Mouse (Mus musculus) bone marrow macrophage, adult 2 months (primary cell): ENCODE measurements around the gene Mus81. TPM values are rescaled to one million over a fixed set of nuclear protein-coding genes. Genes with fewer than 3 reads are reported as not detected.
A peak's percentile ranks its signal among the peaks of the same experiment; 100 is the strongest.

ENCODE experiments used
- H3K27ac ChIP-seq: 2 replicates; pipeline ENCODE4 v1.5.1; 2012; ENCODE audit warnings: low read depth, low read length; ENCODE audit not compliant: insufficient read depth
- H3K4me1 ChIP-seq: 2 replicates; pipeline ENCODE4 v1.6.1; 2012; ENCODE audit warnings: low read length; ENCODE audit not compliant: control insufficient read depth, insufficient read depth
- H3K4me3 ChIP-seq: 2 replicates; pipeline ENCODE4 v1.5.1; 2012; ENCODE audit warnings: mild to moderate bottlenecking, low read length, moderate library complexity; ENCODE audit not compliant: insufficient read depth
- CTCF ChIP-seq: IDR thresholded peaks from 2 replicates; pipeline ENCODE4 v1.5.1; 2012; ENCODE audit warnings: low read depth, mild to moderate bottlenecking, low read length, moderate library complexity
- POLR2A ChIP-seq: IDR thresholded peaks from 2 replicates; pipeline ENCODE4 v1.6.1; 2012; ENCODE audit warnings: mild to moderate bottlenecking, low read depth, low read length, borderline replicate concordance
- polyA plus RNA-seq: library from polyadenylated mRNA; stranded (reverse); fragments of >200 nt; gene quantifications from 2 replicates; pipeline ENCODE4 v1.2.4, GENCODE M21; 2012; ENCODE audit not compliant: missing spikeins, insufficient read depth, insufficient read length

The Mus81 gene
- polyA plus RNA-seq, 1 experiment = 16.7 TPM

DNA sequence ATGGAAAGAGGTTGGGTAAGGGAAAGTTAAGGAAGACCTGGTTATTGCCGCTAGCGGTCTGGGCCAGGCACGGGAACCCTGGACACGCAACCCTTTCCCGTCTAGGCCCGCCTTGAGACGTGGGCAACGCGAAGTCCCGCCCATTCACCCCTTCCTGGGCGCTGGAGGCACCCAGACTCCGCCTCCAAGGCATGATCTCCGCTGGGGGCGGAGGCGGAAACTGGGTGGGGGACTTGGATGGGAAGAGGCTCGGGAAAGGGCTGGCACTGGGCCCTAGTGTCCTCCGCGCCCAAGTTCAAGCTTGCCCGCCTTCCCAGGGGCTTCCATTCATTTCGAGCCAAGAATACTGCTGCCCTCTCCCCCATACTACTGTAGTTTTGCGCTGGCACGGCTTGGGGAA lies 14.5 kb downstream of the Mus81 start, which contains the start of gene Efemp2:
Efemp2 (plus strand) TSS at position 235 of the 400 bp plus-strand sequence.
- Histone ChIP-seq H3K4me3 (peak within 1 kb of the TSS; percentile 48), H3K27ac (no peak within 1 kb of the TSS; the same call in 1 of the 2 replicates), H3K4me1 (0 out of 2 replicates have a peak, but pooled peaks cover 2% of the 10 kb centered on the region)
- TF ChIP-seq POLR2A (no peak), CTCF (no peak)

DNA sequence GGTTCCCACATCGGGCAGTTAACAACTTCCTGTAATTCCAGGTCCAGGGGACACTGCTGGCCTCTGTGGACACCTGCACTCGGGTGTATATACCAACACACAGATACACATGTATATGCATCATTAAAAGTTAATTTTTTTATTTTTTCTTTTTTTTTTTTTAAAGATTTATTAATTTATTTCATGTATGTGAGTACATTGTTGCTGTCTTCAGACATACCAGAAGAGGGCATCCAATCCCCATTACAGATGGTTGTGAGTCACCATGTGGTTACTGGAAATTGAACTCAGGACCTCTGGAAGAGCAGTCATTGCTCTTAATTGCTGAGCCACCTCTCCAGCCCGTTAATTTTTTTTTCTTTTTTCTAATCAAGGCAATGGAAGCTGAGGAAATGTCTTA lies 15.3 kb downstream of the Mus81 start:
- Histone ChIP-seq H3K27ac (no peak overlapping the region), H3K4me3 (no peak overlapping the region)

GRCm38 (mm10) chr19:5471846-5472245 lies 16.4 kb downstream of the Mus81 start:
- Histone ChIP-seq H3K27ac (no peak overlapping the region), H3K4me3 (no peak overlapping the region), H3K4me1 (0 out of 2 replicates have a peak, but pooled peaks cover 2% of the 10 kb centered on the region)
- TF ChIP-seq POLR2A (no peak), CTCF (no peak)

More for the DNA sequence above, 15.3 kb downstream of the Mus81 start:
- TF ChIP-seq POLR2A (no peak), CTCF (no peak)
- 0 out of 2 replicates have a peak, but pooled peaks cover 2% of the 10 kb centered on the region for H3K4me1 ChIP-seq

GRCm38 (mm10) chr19:5468374-5468773 lies 19.8 kb downstream of the Mus81 start, which contains the start of gene Ctsw:
Gene Ctsw (minus strand): TSS chr19:5468507.
- Histone ChIP-seq H3K27ac (no peak within 1 kb of the TSS), H3K4me3 (no peak within 1 kb of the TSS), H3K4me1 (0 out of 2 replicates have a peak, but pooled peaks cover under 1% of the 10 kb centered on the region)
- no peak for TF ChIP-seq POLR2A
- TF ChIP-seq CTCF = no peak

GRCm38 (mm10) chr19:5466916-5467500 lies 21.2 kb downstream of the Mus81 start:
- H3K27ac ChIP-seq = no peak overlapping the region
- no peaks in the 10 kb centered on the region for H3K4me1 ChIP-seq
- TF ChIP-seq POLR2A = no peak
- no peak for TF ChIP-seq CTCF
- no peak overlapping the region for H3K4me3 ChIP-seq

DNA sequence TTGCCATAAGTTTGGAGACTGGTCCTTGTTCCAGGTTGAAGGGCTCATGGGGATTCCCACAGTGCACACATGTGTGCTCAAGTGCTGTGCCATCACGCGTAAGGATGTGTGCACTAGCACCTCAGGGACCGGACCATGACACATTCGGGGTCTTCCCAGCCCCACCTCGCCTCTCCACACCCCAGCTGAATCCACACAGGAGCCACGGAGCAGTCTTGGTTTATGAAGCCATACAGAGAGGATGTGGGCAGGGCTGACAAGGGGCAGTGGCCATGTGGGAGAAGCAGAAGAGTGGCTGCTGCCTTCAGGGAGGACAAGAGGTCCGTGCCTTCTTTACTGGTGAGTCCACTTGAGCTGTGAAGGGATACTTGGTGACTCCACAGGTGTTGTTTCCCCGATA lies 23.2 kb downstream of the Mus81 start:
- peaks cover 6% of the 10 kb centered on the region; the same call in 1 of the 2 replicates for H3K4me1 ChIP-seq
- no peak overlapping the region for H3K27ac ChIP-seq
- no peak overlapping the region for H3K4me3 ChIP-seq
- TF ChIP-seq CTCF (no peak), POLR2A (no peak)

GRCm38 (mm10) chr19:5463791-5464562 lies 24.2 kb downstream of the Mus81 start:
- H3K4me1 ChIP-seq = peaks cover 8% of the 10 kb centered on the region

DNA sequence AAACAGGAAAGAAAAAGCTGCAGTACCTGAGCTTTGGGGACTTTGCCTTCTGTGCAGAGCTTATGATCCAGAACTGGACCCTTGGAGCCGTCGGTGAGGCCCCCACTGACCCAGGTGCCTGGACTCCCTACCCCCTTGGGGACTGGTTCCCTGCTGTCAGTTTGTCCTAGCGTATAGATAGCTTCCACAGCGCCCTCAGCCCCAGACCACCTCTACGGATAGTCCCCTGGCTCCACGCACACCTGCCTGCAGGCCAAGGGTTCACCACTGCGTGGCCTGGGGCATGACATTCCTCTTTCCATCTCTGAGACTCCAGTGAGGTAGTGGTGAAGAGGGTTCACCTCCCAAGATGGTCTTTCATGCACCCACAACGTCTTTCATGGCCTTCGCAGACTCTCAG lies 25.0 kb downstream of the Mus81 start:
- Histone ChIP-seq H3K4me3 (no peak overlapping the region), H3K27ac (no peak overlapping the region), H3K4me1 (peaks cover 8% of the 10 kb centered on the region)
- no peak for TF ChIP-seq POLR2A
- no peak for TF ChIP-seq CTCF

More at GRCm38 (mm10) chr19:5463791-5464562, 24.2 kb downstream of the Mus81 start:
- no peak for TF ChIP-seq POLR2A
- peak; percentile 81 for TF ChIP-seq CTCF
- H3K4me3 ChIP-seq = no peak overlapping the region
- H3K27ac ChIP-seq = no peak overlapping the region

- TF ChIP-seq CTCF (no peak), POLR2A (no peak)
- Histone ChIP-seq H3K4me1 (peaks cover 11% of the 10 kb centered on the region), H3K27ac (no peak overlapping the region), H3K4me3 (peak overlapping the region; percentile 80)
Measured at GRCm38 (mm10) chr19:5461411-5461810, 26.8 kb downstream of the Mus81 start.

DNA sequence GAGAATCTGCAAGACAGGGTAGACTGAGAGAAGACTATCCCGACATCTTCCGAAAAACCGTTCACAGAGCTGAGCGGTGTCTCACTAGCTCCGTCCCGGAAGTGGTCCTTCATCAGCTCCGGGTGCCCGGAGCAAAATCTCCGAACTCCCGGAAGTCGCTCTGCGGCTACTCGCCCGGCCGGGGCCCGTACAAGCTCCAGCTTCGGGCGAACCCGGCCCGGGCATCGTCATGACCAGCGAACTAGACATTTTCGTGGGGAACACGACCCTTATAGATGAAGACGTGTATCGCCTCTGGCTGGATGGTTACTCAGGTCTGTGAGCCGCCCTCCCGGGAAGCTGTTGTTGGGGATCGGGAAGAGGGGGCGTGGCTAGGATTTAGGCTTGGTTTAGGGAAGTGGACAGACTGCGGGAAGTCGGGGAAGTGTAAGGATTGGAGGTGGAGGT lies 27.7 kb downstream of the Mus81 start, which contains the start of gene Fibp:
Fibp (plus strand) TSS at position 151 of the 447 bp plus-strand sequence.
- peak within 1 kb of the TSS; percentile 80 for H3K4me3 ChIP-seq
- TF ChIP-seq POLR2A (peak; percentile 93), CTCF (no peak)
- peaks cover 14% of the 10 kb centered on the region for H3K4me1 ChIP-seq
- peak within 1 kb of the TSS; percentile 80 for H3K27ac ChIP-seq

- TF ChIP-seq POLR2A (no peak), CTCF (no peak)
- 0 out of 2 replicates have a peak overlapping the region, but pooled peaks have one; percentile 25 for H3K27ac ChIP-seq
- H3K4me3 ChIP-seq = peak overlapping the region; percentile 80
- H3K4me1 ChIP-seq = peaks cover 14% of the 10 kb centered on the region
Measured at GRCm38 (mm10) chr19:5459896-5460295, 28.3 kb downstream of the Mus81 start.
